Mouse (Mus musculus): ENCODE results near the gene Timp3.

The Timp3 gene

DNA sequence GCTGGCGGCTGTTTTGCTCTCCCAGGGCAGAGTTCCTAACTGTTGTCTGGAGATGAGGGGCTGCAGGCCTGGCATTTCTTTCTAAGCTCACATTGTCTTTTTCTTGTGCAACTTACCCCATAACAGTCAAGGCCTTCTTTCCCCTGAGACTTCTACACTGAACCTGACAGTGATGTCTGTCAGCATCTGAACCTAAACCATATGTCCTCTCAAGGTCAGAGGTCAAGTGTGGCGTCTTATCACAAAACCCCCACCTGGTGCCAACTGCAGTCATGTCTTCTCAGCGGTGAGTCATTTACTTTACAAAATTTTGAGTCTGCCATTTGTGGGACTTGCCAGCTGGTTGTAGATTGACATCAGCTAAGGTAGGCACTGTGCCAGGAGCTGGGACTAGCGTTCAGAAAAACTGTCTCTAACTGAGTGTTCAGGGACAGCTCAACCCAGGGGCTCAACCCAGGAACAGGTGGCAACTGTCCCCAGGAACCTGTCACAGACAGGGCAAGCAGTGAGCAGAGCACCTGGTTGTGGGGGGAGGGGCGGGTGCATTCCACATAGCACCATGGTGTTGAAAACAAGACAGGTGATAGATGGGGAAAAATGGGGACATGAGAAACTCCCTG is 87.8 kb downstream of the Timp3 start:
- no peak for DNase-seq (ENCODE audit: low read depth, low spot score)

DNA sequence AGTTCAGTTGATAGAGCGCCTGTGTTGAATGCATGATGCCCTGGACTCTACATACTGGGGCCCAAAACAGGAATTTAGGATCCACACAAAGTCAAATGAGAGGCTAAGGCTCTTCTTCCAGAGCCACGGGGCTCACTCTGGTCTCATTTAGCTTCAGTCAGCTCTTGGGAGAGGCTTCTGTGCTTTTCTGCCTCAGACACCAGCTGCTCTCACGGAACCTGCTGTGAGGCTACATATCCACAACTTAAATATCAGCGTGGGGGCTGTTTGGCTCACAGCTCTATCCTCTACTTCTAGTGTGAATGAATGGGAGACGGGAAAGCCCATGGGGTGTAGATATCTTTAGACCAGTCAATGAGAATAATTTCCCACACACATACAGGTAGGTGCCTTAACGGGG is 88.6 kb downstream of the Timp3 start:
- no peak for DNase-seq (ENCODE audit: low read depth, low spot score)

DNA sequence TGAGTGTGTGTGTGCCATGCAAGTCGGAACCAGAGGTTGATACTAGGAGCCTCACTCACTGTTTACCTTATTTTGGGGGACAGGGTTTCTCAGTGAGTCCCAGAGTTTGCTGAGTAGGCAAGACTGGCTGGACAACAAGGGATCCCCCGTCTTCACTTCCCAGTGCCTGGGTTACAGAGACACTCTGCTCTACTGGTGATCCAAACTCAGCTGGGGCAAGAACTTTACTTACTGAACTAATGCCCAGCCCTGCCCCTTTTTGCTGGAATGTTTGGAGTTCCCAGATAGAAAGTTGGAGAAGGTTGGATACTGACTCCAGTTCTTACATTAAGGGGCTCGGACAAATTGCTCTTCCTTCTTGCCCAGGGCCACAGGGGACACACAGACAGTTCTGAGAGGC is 89.2 kb downstream of the Timp3 start:
- DNase-seq (ENCODE audit: low read depth, low spot score) = no peak

DNA sequence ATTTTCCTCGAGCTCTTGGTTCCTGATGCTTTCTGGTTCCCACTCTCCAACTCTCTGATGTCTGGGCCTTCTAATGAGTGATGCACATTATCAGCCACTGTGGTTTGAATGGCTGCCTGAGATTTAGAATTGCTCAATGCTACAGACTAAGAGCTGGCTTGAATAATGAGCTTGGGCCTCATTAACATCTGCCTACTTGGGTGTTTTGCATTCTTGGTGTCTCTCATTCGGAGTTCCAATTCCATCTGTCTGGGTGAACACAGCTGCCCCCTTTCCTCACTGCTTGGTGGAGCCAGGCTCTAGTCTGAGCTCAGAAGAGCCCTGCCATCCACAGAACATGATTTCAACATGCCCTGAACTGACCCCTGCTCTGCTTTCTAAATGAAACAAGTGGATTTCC is 89.7 kb downstream of the Timp3 start:
- DNase-seq (ENCODE audit: low read depth, low spot score) = no peak

DNA sequence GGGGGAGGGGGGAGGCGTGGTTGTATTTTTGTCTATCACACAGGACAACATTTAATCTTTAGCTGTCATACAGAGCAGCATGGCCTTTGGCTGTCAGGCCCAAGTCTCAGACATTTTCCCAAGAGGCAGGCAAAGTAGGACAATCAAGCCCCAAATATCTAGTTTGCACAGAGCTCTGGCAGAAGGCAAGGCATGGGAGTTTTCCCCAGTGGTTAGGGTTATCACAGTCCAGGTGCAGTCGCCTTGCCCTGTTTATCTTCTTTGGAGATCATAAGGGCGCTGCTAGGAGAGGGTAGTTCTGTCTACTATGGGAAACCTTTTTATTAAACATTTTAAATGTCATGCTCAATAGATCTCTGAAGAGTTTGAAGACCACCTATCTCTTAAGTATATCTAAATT is 92.2 kb downstream of the Timp3 start:
- DNase-seq (ENCODE audit: low read depth, low spot score) = no peak

DNA sequence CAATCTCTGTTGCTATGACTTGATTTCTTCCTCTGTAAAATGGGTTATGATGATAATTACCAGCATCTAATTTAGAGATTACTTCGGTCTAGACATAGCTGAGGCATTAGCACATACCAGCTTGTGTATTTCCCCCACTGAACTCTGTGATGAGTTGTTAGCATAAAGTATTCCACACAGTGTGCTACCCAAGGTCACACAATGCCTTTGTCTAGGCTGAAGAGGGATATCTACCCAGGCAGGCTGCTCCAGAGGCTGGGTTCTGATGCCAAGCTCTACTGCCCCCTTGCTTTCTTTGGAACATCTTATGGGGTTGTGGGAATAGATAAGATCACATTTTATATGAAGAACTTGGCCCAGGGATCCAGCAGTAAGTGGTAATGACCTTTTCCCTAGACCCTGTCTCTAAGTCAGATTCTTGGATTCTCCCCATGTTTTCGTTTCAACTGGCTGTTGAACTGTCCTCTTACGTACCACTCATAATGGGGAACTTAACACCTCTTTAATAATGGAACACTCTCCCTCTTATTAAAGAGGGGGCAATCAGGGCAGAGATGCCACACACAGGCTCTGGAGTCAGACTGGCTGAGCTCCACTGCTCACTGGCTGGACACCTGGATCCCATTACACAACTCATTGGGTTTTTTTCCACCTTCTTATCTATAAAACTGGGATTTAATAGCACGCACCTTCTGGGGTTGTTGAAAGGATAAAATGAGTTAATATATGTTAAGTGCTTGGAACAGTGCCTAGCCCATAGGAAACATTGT is 97.6 kb downstream of the Timp3 start:
- DNase-seq (ENCODE audit: low read depth, low spot score) = peak; percentile 59

DNA sequence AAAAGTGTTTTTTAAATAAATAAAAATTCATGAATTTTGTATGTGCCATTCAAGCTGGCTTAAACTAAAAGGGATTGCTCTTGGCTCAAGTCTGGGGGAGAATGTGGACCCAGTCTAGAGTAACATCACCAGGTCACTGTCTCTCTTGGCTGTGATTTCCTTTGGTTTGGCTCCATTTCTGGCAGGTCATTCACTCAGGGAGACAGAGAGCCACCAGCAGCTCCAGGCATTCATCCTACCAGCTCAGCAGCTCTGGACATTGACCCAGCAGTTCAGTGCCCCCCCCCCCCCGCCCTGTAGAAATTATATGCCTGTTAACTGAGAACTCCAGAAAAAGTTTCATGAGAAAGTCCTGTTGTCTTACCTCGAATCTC is 98.2 kb downstream of the Timp3 start:
- no peak for DNase-seq (ENCODE audit: low read depth, low spot score)

Measured in forelimb bud, embryonic 11.5 days (tissue).